Mouse (Mus musculus) bone marrow, adult 2 months (tissue): ENCODE measurements at regions not wholly inside any gene's neighbourhood (a gene's known extent, or its start where the extent isn't known, plus 50 kb on each side); places are given as distances from the start of the nearest gene placed in this dataset.

Experiments used
- CTCF ChIP-seq: fragments of 200-500 bp; IDR thresholded peaks from 2 replicates; pipeline ENCODE4 v1.5.1; 2011; ENCODE audit warnings: low read length, control low read depth; ENCODE audit not compliant: control insufficient read depth, insufficient read depth
- POLR2A ChIP-seq: fragments of 200-500 bp; IDR thresholded peaks from 2 replicates; pipeline ENCODE4 v1.6.1; 2011; ENCODE audit warnings: low read depth, mild to moderate bottlenecking, control low read depth, low read length, borderline replicate concordance; ENCODE audit not compliant: control insufficient read depth

DNA sequence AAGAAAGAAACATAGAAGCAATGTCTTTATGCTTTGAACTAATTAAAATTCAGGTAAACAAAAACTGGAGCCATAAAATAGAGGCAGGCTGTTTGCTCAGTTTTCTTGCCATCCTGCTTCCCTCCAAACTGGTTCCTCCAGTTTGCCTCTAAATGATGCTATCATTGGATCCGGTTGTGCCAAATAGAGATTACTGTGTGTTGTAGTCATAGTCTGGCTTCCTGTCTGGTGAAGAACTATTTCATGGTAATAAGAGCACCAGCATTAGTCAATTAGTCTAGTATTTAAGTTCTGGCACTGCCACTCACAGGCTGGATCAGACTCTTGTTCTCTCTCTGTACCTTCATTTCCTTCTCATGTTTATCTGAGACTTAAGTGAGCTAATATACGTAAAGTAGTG, 141.9 kb upstream of the Rasa1 start:
- TF ChIP-seq CTCF (no peak), POLR2A (no peak)
